Mouse (Mus musculus): ENCODE results near the gene Hist1h1a. TPM values are rescaled to one million over a fixed set of nuclear protein-coding genes. Genes with fewer than 3 reads are reported as not detected.

The Hist1h1a gene
- polyA plus RNA-seq, 1 experiment from 2014 or later: 1.1 TPM

DNA sequence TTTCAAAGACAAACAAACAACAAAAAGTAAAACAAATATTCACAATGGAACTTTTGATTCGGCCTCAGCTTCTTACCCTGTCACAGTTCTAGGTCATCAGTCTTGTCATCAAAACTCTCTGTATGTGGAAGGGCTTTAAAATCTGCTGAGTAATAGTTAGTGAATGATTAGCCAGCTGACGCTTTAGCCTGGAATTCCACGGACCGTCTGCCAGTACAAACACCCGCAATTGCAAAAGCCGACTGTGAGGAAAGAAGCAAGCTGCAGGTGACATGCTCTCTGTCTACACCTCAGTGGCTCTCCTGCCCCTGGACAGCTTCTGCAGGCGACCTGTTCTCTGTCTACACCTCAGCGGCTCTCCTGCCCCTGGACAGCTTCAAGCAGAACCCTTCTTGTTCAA is 33.0 kb upstream of the Hist1h1a start:
- ATAC-seq (ENCODE audit: low FRiP score) (no peak), DNase-seq (ENCODE audit: low spot score) (no peak)
- Histone ChIP-seq H3K9ac (no peak overlapping the region), H3K27me3 (ENCODE audit: control insufficient read depth, insufficient read depth, low read length) (no peaks in the 10 kb centered on the region), H3K9me3 (ENCODE audit: control insufficient read depth, low read length) (no peaks in the 10 kb centered on the region), H3K4me2 (replicated peaks) (no peak overlapping the region), H3K27ac (no peak overlapping the region), H3K36me3 (replicated peaks; ENCODE audit: control insufficient read depth, insufficient read depth) (no peaks in the 10 kb centered on the region), H3K4me3 (replicated peaks; ENCODE audit: low read length) (no peak overlapping the region), H3K4me1 (replicated peaks; ENCODE audit: control insufficient read depth, insufficient read depth, low read length) (no peaks in the 10 kb centered on the region)
- WGBS: 37% methylated on average over 8 of the region's 8 CpGs

DNA sequence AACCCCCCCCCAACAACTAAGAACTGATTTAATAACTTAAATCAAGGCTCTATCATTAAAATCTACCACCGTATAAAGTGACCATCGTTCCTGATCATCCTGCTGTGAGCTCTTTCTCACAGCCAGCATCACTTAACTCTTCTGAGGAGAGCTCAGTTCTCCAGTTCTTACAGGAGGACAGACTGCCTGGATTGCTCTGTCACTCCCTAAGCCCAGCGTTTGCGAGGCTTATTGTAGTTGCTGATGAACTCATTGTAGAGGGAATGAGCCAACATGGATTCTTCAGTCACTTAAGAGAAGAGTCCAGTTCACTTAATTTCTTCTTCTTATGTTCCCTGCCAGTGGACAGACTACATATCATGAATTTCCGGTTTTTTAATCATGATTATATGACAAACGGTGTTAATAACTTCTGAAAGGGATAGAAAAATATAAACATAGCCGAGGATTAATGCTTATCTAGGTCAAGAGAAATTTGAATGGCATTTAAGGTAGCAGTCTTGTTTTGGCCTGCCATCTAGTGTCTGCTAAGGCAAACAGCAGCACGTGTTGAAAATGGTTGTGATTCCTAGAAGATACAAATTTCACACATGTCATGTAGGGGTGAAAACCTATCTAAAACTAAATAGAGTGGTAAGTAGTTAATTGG is 31.2 kb upstream of the Hist1h1a start:
- peak; percentile 76 for DNase-seq (ENCODE audit: low spot score)

GRCm38 (mm10) chr13:23737091-23737490 is 26.4 kb upstream of the Hist1h1a start:
- Histone ChIP-seq H3K27me3 (ENCODE audit: control insufficient read depth, insufficient read depth, low read length) (no peaks in the 10 kb centered on the region), H3K9ac (no peak overlapping the region), H3K4me3 (replicated peaks; ENCODE audit: low read length) (no peak overlapping the region), H3K27ac (no peak overlapping the region), H3K9me3 (ENCODE audit: control insufficient read depth, low read length) (no peaks in the 10 kb centered on the region), H3K36me3 (replicated peaks; ENCODE audit: control insufficient read depth, insufficient read depth) (no peaks in the 10 kb centered on the region), H3K4me2 (replicated peaks) (no peak overlapping the region), H3K4me1 (replicated peaks; ENCODE audit: control insufficient read depth, insufficient read depth, low read length) (peaks cover 12% of the 10 kb centered on the region; the same call in 1 of the 2 replicates)
- WGBS: 92% methylated on average over 5 of the region's 5 CpGs
- DNase-seq (ENCODE audit: low spot score) (no peak), ATAC-seq (ENCODE audit: low FRiP score) (no peak)

More for the DNA sequence above, 31.2 kb upstream of the Hist1h1a start:
- Histone ChIP-seq H3K4me1 (replicated peaks; ENCODE audit: control insufficient read depth, insufficient read depth, low read length) (no peaks in the 10 kb centered on the region), H3K9ac (no peak overlapping the region), H3K4me3 (replicated peaks; ENCODE audit: low read length) (no peak overlapping the region), H3K36me3 (replicated peaks; ENCODE audit: control insufficient read depth, insufficient read depth) (no peaks in the 10 kb centered on the region), H3K4me2 (replicated peaks) (no peak overlapping the region), H3K27ac (no peak overlapping the region), H3K9me3 (ENCODE audit: control insufficient read depth, low read length) (no peaks in the 10 kb centered on the region), H3K27me3 (ENCODE audit: control insufficient read depth, insufficient read depth, low read length) (no peaks in the 10 kb centered on the region)
- ATAC-seq (ENCODE audit: low FRiP score): no peak; the same call in 1 of the 2 replicates
- 23% methylated on average over 8 of the region's 8 CpGs for WGBS

- peak overlapping the region; percentile 48 for H3K4me3 ChIP-seq (replicated peaks; ENCODE audit: low read length)
- peaks cover 12% of the 10 kb centered on the region; the same call in 1 of the 2 replicates for H3K4me1 ChIP-seq (replicated peaks; ENCODE audit: control insufficient read depth, insufficient read depth, low read length)
- no peaks in the 10 kb centered on the region for H3K27me3 ChIP-seq (ENCODE audit: control insufficient read depth, insufficient read depth, low read length)
- no peaks in the 10 kb centered on the region for H3K36me3 ChIP-seq (replicated peaks; ENCODE audit: control insufficient read depth, insufficient read depth)
- DNase-seq (ENCODE audit: low spot score) (no peak), ATAC-seq (ENCODE audit: low FRiP score) (no peak)
- H3K27ac ChIP-seq: peak overlapping the region; percentile 69
- peak overlapping the region; percentile 97 for H3K4me2 ChIP-seq (replicated peaks)
- peak overlapping the region; percentile 63; the same call in 1 of the 2 replicates for H3K9ac ChIP-seq
- WGBS: 20% methylated on average over 4 of the region's 4 CpGs
- H3K9me3 ChIP-seq (ENCODE audit: control insufficient read depth, low read length): no peaks in the 10 kb centered on the region
Measured at GRCm38 (mm10) chr13:23738041-23738440, 25.4 kb upstream of the Hist1h1a start.

DNA sequence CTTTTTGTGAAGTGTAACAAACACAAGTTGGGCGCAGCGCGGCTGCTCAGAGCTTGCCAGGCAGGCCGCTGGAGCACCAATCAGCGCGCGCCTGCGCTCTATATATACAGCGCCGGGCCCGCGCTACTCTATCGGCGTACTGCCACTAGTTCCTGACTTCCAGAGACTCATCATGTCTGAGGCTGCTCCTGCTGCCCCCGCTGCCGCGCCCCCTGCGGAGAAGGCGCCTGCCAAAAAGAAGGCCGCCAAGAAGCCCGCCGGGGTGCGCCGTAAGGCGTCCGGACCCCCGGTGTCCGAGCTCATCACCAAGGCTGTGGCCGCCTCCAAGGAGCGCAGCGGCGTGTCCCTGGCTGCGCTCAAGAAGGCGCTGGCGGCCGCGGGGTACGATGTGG is 24.8 kb upstream of the Hist1h1a start, which contains the start of gene Hist1h1c:
Gene Hist1h1c (plus strand): TSS at position 132 of the 392 bp plus-strand sequence.
- peak within 1 kb of the TSS; percentile 48 for H3K4me3 ChIP-seq (replicated peaks; ENCODE audit: low read length)
- H3K27me3 ChIP-seq (ENCODE audit: control insufficient read depth, insufficient read depth, low read length): no peaks in the 10 kb centered on the region
- peak within 1 kb of the TSS; percentile 63 for H3K9ac ChIP-seq
- no peaks in the 10 kb centered on the region for H3K9me3 ChIP-seq (ENCODE audit: control insufficient read depth, low read length)
- under 1% methylated on average over 28 of the region's 38 CpGs for WGBS
- peaks cover 12% of the 10 kb centered on the region; the same call in 1 of the 2 replicates for H3K4me1 ChIP-seq (replicated peaks; ENCODE audit: control insufficient read depth, insufficient read depth, low read length)
- H3K36me3 ChIP-seq (replicated peaks; ENCODE audit: control insufficient read depth, insufficient read depth): no peaks in the 10 kb centered on the region
- peak; percentile 93 for ATAC-seq (ENCODE audit: low FRiP score)
- peak; percentile 88 for DNase-seq (ENCODE audit: low spot score)
- peak within 1 kb of the TSS; percentile 80 for H3K27ac ChIP-seq
- peak within 1 kb of the TSS; percentile 97 for H3K4me2 ChIP-seq (replicated peaks)

GRCm38 (mm10) chr13:23739069-23739921 is 24.2 kb upstream of the Hist1h1a start:
- no peaks in the 10 kb centered on the region for H3K27me3 ChIP-seq (ENCODE audit: control insufficient read depth, insufficient read depth, low read length)
- peak; percentile 92 for ATAC-seq (ENCODE audit: low FRiP score)
- no peaks in the 10 kb centered on the region for H3K36me3 ChIP-seq (replicated peaks; ENCODE audit: control insufficient read depth, insufficient read depth)
- H3K4me2 ChIP-seq (replicated peaks): peak overlapping the region; percentile 97
- peak overlapping the region; percentile 48 for H3K4me3 ChIP-seq (replicated peaks; ENCODE audit: low read length)
- H3K9me3 ChIP-seq (ENCODE audit: control insufficient read depth, low read length): no peaks in the 10 kb centered on the region
- DNase-seq (ENCODE audit: low spot score): peak; percentile 86
- peak overlapping the region; percentile 80 for H3K27ac ChIP-seq
- under 1% methylated on average over 39 of the region's 39 CpGs for WGBS
- H3K4me1 ChIP-seq (replicated peaks; ENCODE audit: control insufficient read depth, insufficient read depth, low read length): peaks cover 12% of the 10 kb centered on the region; the same call in 1 of the 2 replicates
- peak overlapping the region; percentile 63 for H3K9ac ChIP-seq

DNA sequence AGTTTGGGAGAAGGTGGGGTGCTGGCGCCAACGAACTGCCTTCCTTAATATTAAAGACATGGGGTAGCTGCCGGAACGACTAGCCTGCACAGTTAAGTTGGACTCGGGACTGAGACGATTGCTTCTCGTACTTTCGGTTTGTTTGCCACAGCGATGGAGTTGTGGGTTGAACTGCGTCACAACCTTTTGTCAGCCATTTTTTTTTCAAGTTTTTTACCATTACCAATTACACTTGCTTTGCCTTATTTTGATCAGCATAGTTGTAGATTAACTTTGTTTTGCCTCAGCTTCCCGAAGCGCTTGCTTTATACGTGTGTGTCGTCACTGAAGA is 23.6 kb upstream of the Hist1h1a start:
- Histone ChIP-seq H3K9ac (peak overlapping the region; percentile 63), H3K27ac (peak overlapping the region; percentile 75), H3K4me1 (replicated peaks; ENCODE audit: control insufficient read depth, insufficient read depth, low read length) (peaks cover 12% of the 10 kb centered on the region; the same call in 1 of the 2 replicates), H3K27me3 (ENCODE audit: control insufficient read depth, insufficient read depth, low read length) (no peaks in the 10 kb centered on the region), H3K4me2 (replicated peaks) (peak overlapping the region; percentile 97), H3K36me3 (replicated peaks; ENCODE audit: control insufficient read depth, insufficient read depth) (no peaks in the 10 kb centered on the region), H3K9me3 (ENCODE audit: control insufficient read depth, low read length) (no peaks in the 10 kb centered on the region), H3K4me3 (replicated peaks; ENCODE audit: low read length) (peak overlapping the region; percentile 48)
- ATAC-seq (ENCODE audit: low FRiP score) (peak; percentile 42), DNase-seq (ENCODE audit: low spot score) (peak; percentile 64)
- WGBS: 1% methylated on average over 14 of the region's 14 CpGs

DNA sequence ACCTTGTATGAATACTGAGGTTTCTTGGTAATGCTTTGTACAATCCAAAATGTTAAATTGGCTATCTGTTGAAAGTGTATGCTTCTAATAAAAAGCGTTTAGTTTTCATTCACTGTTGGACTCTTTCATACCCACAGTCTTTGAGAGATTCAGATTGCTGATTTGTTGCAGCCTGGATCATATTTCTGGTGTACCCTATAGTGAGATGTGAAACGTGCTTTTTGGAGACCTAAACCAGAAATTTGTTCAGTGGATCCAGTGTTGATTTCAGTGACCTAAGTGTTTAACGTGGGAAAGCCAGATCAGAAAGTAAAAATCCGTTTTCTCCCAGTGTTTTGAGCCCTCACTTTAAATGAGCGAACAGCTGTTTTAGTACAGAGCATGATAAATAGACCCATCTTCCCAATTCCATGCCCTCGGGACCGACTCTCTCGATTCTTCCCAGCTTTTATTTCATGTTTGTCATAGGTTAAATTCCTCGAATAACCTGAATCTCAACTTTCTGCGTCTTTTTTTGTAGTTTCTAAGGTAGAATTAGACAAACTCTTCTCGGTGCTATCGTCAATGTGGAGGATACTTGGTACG is 23.1 kb upstream of the Hist1h1a start:
- Histone ChIP-seq H3K27me3 (ENCODE audit: control insufficient read depth, insufficient read depth, low read length) (no peaks in the 10 kb centered on the region), H3K27ac (peak overlapping the region; percentile 75), H3K9ac (peak overlapping the region; percentile 63), H3K4me2 (replicated peaks) (peak overlapping the region; percentile 97), H3K4me1 (replicated peaks; ENCODE audit: control insufficient read depth, insufficient read depth, low read length) (peaks cover 12% of the 10 kb centered on the region; the same call in 1 of the 2 replicates), H3K9me3 (ENCODE audit: control insufficient read depth, low read length) (no peaks in the 10 kb centered on the region), H3K4me3 (replicated peaks; ENCODE audit: low read length) (peak overlapping the region; percentile 48), H3K36me3 (replicated peaks; ENCODE audit: control insufficient read depth, insufficient read depth) (no peaks in the 10 kb centered on the region)
- ATAC-seq (ENCODE audit: low FRiP score) (no peak), DNase-seq (ENCODE audit: low spot score) (no peak)
- WGBS: 38% methylated on average over 13 of the region's 13 CpGs

GRCm38 (mm10) chr13:23740910-23741309 is 22.6 kb upstream of the Hist1h1a start:
- no peaks in the 10 kb centered on the region for H3K36me3 ChIP-seq (replicated peaks; ENCODE audit: control insufficient read depth, insufficient read depth)
- DNase-seq (ENCODE audit: low spot score) (no peak), ATAC-seq (ENCODE audit: low FRiP score) (no peak)
- 78% methylated on average over 5 of the region's 5 CpGs for WGBS
- no peak overlapping the region for H3K4me3 ChIP-seq (replicated peaks; ENCODE audit: low read length)
- peak overlapping the region; percentile 97; the same call in 1 of the 2 replicates for H3K4me2 ChIP-seq (replicated peaks)
- peaks cover 16% of the 10 kb centered on the region for H3K4me1 ChIP-seq (replicated peaks; ENCODE audit: control insufficient read depth, insufficient read depth, low read length)
- no peak overlapping the region for H3K9ac ChIP-seq
- H3K9me3 ChIP-seq (ENCODE audit: control insufficient read depth, low read length): no peaks in the 10 kb centered on the region
- no peaks in the 10 kb centered on the region for H3K27me3 ChIP-seq (ENCODE audit: control insufficient read depth, insufficient read depth, low read length)
- H3K27ac ChIP-seq: no peak overlapping the region
